Mouse (Mus musculus): ENCODE results near the gene Nr2c2ap. TPM values are rescaled to one million over a fixed set of nuclear protein-coding genes. Genes with fewer than 3 reads are reported as not detected.

Nr2c2ap gene
- polyA plus RNA-seq, 1 experiment from 2014 or later = 25.0 TPM

Small RNA genes lying within 50 kb of the gene (microRNA-seq; reads per million reads assigned to microRNA genes)
- not detected for gene Mir7066

Other genes with a start within 250 kb of the Nr2c2ap start
- 1.2 TPM in 2 replicates for gene Cilp2, start 243.6 kb upstream of the Nr2c2ap start, polyA plus RNA-seq (2016; fragmentation: Nextera tagmentation; extraction: Ambion mirVana)
- 4.1 and 5.1 TPM in 2 replicates for gene Tssk6, start 229.1 kb upstream of the Nr2c2ap start, polyA plus RNA-seq (2016; fragmentation: Nextera tagmentation; extraction: Ambion mirVana)
- gene Ndufa13, start 228.8 kb upstream of the Nr2c2ap start, polyA plus RNA-seq (2016; fragmentation: Nextera tagmentation; extraction: Ambion mirVana) = 168 and 171 TPM in 2 replicates
- gene Yjefn3, start 228.6 kb upstream of the Nr2c2ap start, polyA plus RNA-seq (2016; fragmentation: Nextera tagmentation; extraction: Ambion mirVana) = 4.8 and 4.9 TPM in 2 replicates
- gene Gatad2a, start 134.9 kb upstream of the Nr2c2ap start, polyA plus RNA-seq (2016; fragmentation: Nextera tagmentation; extraction: Ambion mirVana) = 49.8 and 63.0 TPM in 2 replicates
- 64.0 and 65.4 TPM in 2 replicates for gene Mau2, start 88.6 kb upstream of the Nr2c2ap start, polyA plus RNA-seq (2016; fragmentation: Nextera tagmentation; extraction: Ambion mirVana)
- gene Sugp1, start 88.5 kb upstream of the Nr2c2ap start, polyA plus RNA-seq (2016; fragmentation: Nextera tagmentation; extraction: Ambion mirVana) = 55.3 and 56.7 TPM in 2 replicates
- gene Tm6sf2, start 58.4 kb upstream of the Nr2c2ap start, polyA plus RNA-seq (2016; fragmentation: Nextera tagmentation; extraction: Ambion mirVana) = 0.58 and 1.3 TPM in 2 replicates
- gene Hapln4, start 47.9 kb upstream of the Nr2c2ap start, polyA plus RNA-seq (2016; fragmentation: Nextera tagmentation; extraction: Ambion mirVana) = 0.04 and 0.06 TPM in 2 replicates
- 4.1 and 6.1 TPM in 2 replicates for gene Ncan, start 10.5 kb upstream of the Nr2c2ap start, polyA plus RNA-seq (2016; fragmentation: Nextera tagmentation; extraction: Ambion mirVana)
- gene Rfxank, start 7.8 kb downstream of the Nr2c2ap start, polyA plus RNA-seq (2016; fragmentation: Nextera tagmentation; extraction: Ambion mirVana) = 25.8 and 28.3 TPM in 2 replicates
- gene Borcs8, start 8.2 kb downstream of the Nr2c2ap start, polyA plus RNA-seq (2016; fragmentation: Nextera tagmentation; extraction: Ambion mirVana) = 46.5 and 46.7 TPM in 2 replicates
- 1.4 and 1.9 TPM in 2 replicates for gene Mef2b, start 8.4 kb downstream of the Nr2c2ap start, polyA plus RNA-seq (2016; fragmentation: Nextera tagmentation; extraction: Ambion mirVana)
- 65.9 and 72.0 TPM in 2 replicates for gene Tmem161a, start 41.0 kb downstream of the Nr2c2ap start, polyA plus RNA-seq (2016; fragmentation: Nextera tagmentation; extraction: Ambion mirVana)
- 4.4 and 4.6 TPM in 2 replicates for gene Slc25a42, start 81.0 kb downstream of the Nr2c2ap start, polyA plus RNA-seq (2016; fragmentation: Nextera tagmentation; extraction: Ambion mirVana)
- 47.5 and 54.0 TPM in 2 replicates for gene Sugp2, start 102.9 kb downstream of the Nr2c2ap start, polyA plus RNA-seq (2016; fragmentation: Nextera tagmentation; extraction: Ambion mirVana)
- 28.7 and 33.3 TPM in 2 replicates for gene Armc6, start 103.1 kb downstream of the Nr2c2ap start, polyA plus RNA-seq (2016; fragmentation: Nextera tagmentation; extraction: Ambion mirVana)
- 89.4 and 89.6 TPM in 2 replicates for gene Homer3, start 151.5 kb downstream of the Nr2c2ap start, polyA plus RNA-seq (2016; fragmentation: Nextera tagmentation; extraction: Ambion mirVana)
- 54.8 and 58.9 TPM in 2 replicates for gene Ddx49, start 171.2 kb downstream of the Nr2c2ap start, polyA plus RNA-seq (2016; fragmentation: Nextera tagmentation; extraction: Ambion mirVana)
- gene Cope, start 171.2 kb downstream of the Nr2c2ap start, polyA plus RNA-seq (2016; fragmentation: Nextera tagmentation; extraction: Ambion mirVana) = 267 and 295 TPM in 2 replicates
- 10.0 and 11.1 TPM in 2 replicates for gene Cers1, start 184.4 kb downstream of the Nr2c2ap start, polyA plus RNA-seq (2016; fragmentation: Nextera tagmentation; extraction: Ambion mirVana)
- gene Gdf1, start 198.5 kb downstream of the Nr2c2ap start, polyA plus RNA-seq (2016; fragmentation: Nextera tagmentation; extraction: Ambion mirVana) = 2.1 and 3.2 TPM in 2 replicates
- gene Upf1, start 221.9 kb downstream of the Nr2c2ap start, polyA plus RNA-seq (2016; fragmentation: Nextera tagmentation; extraction: Ambion mirVana) = 33.7 and 36.0 TPM in 2 replicates
- 0.61 and 1.4 TPM in 2 replicates for gene Comp, start 242.2 kb downstream of the Nr2c2ap start, polyA plus RNA-seq (2016; fragmentation: Nextera tagmentation; extraction: Ambion mirVana)

Data from embryonic facial prominence, embryonic 12.5 days (tissue).